Mouse (Mus musculus) right cerebral cortex, postnatal 36 days (tissue): Measurements from ENCODE around the gene Kbtbd7.
"Not testable (repeated sequence)": the region's sequence is repeated elsewhere in the genome, so short reads cannot be mapped to it uniquely, and the experiment has no call there.

Experiments
- DNase-seq, 2 experiments: peaks; one replicate each; pipeline ENCODE4 v3.0.0; 2022; ENCODE audit warnings: low spot score in 2 of 2, mixed read lengths in 1 of 2

Gene Kbtbd7

DNA sequence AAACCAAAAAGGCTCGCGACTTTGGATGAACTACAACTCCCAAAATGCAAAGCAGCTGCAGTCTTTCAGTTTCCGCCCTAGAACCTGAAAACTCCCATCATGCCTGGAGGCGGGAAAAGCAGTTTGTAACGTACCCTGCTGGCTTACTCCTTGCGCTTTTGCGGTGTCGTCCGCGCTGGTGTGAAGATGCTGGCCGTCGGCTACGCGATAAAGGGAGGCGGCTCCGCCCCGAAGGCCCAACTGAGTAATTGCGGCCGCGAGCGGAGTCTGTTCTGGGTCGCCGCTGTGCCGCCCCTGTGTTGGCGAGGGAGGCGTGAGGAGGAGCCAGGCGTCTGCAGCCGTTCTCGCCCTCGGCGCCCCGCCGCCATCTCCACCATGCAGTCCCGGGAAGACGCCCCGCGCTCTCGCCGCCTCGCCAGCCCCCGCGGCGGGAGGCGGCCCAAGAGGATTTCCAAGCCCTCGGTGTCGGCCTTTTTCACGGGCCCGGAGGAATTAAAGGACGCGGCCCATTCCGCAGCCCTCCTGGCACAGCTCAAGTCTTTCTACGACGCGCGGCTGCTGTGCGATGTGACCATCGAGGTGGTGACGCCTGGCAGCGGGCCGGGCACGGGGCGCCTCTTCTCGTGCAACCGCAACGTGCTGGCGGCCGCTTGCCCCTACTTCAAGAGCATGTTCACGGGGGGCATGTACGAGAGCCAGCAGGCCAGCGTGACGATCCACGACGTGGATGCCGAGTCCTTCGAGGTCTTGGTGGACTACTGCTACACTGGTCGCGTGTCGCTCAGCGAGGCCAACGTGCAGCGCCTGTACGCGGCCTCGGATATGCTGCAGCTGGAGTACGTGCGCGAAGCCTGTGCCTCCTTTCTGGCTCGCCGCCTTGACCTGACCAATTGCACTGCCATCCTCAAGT is 25.6 kb downstream of the Kbtbd7 start, which contains the start of gene Kbtbd6:
TSS of gene Kbtbd6 (plus strand) at position 155 of the 910 bp plus-strand sequence.
- DNase-seq = peak; percentile 57 to 74

DNA sequence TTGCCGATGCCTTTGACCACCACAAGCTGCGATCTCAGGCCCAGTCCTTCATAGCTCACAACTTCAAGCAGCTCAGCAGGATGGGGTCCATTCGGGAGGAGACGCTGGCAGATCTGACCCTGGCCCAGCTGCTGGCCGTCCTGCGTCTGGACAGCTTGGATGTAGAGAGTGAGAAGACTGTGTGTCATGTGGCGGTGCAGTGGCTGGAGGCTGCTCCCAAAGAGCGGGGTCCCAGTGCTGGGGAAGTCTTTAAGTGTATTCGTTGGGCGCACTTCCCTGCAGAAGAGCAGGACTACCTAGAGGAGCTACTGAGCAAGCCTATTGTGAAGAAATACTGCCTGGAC is 26.3 kb downstream of the Kbtbd7 start:
- not testable (repeated sequence) for DNase-seq

DNA sequence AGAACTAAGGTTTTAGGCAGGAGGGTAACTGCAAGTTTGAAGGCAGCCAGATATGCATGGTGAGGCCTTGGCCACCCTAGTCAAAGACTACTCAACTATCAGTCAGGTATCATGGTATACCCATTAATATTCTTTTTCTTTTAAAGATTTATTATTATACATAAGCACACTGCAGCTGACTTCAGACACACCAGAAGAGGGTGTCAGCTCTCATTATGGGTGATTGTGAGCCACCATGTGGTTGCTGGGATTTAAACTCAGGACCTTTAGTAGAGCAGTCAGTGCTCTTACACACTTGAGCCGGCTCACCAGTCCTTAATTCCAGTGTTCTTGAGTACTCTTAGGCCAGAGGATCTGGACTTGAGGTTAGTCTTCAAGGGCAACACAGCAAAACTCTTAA is 34.1 kb downstream of the Kbtbd7 start:
- no peak for DNase-seq

DNA sequence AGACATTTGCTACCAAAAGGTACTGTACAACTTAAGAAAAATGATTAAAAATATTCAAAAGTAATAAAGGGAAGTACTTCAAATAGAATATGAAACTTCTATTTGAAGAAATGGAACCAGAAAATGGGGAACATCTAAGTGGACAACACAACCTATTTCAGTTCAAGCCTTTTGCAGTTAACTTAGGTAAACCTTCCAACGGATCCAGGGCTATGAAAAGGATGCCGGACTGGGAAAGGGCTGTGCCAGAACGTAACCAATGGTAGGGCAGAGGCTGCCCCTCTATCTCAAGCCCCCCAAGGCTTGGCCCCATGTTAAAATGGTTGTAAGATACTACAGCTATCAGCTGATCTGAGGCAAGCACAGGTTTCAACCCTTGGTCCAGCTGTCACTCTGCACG is 34.7 kb downstream of the Kbtbd7 start:
- DNase-seq = no peak

DNA sequence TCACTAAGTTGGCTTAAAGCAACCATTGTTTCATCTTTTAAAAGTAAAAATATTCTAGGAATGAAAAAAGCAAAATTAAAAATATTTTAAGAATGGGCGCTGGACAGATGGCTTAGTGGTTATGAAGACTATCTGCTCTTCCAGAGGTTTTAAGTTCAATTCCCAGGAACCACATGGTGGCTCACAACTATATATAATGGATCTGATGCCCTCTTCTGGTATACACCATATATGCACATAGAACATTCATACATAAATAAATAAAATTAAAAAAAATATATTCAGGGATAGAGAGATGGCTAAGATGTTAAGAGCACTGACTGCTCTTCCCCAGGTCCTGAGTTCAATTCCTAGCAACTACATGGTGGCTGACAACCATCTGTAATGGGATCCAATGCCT is 39.3 kb downstream of the Kbtbd7 start:
- DNase-seq = no peak

DNA sequence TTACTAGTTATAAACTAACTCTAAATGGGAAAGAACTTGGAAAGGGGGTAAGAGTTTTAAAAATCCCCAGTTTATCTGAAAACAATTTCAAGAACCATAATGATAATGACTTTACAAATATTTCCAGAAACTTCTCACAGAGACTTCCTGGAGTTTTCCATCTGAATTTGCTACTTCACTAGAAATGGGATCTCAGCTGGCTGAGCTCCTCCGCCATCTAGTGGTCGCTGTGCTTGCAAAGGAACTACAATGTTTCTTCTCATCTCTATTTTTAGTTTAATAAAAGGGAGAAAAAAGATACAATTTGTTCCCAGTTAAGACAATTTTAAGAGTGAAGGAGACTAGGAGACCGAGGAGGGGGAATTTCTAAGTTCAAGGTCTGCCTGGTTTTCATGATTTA is 41.3 kb downstream of the Kbtbd7 start:
- DNase-seq = peak; percentile 36 to 60

GRCm38 (mm10) chr14:79473384-79473783 is 47.1 kb downstream of the Kbtbd7 start:
- no peak for DNase-seq
